1 mouse cellular context compared by ENCODE assay signal in the genomic region with DNA sequence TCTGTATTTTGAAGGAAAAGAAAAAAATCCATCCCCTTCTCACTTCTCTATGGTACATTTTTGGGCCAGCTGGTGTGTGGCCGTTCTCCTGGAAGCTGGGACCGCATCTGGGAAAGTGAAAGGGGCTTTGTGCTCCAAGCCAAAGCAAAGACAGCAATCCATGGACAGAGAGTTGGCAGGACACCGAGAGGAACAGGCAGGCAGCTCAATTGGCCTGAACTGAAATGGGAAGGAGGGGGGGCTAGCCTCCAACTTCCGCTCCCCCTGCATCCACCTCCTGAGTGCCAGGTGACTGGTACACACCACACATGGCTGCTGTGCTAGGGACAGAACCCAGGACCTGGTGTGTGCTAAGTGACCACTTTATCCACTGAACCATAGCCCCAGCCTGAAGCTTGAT.
TF ChIP-seq lines count a peak whose summit lies in the region.

No protein-coding gene starts in this region.

TF ChIP-seq in MEL, 35 proteins besides CTCF, POLR2A, EP300 and RAD21:
- no peak for TF ChIP-seq SIN3A (IDR thresholded peaks at IDR 0.05; ENCODE audit: low read length)
